Mouse (Mus musculus): Measurements from ENCODE around the gene C1qtnf4.

DNA sequence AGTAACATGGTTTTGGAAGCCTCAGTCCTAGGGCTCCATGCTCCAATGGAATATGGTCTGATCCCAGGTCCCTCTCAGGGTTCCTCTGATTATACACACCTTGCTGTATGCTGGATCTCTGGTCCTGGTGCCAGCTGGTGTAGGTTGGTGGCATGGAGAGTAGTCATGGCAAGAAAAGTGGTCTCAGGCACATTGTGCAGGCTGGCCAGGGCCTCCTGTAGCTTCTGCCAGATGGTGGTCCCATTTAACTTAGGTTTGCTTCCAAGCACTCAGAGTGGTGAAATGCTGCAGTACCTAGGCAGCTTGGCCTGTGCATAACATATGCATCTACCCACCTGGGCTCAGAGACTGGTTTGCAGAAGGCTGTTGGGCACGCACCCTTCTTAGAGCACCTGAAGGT lies 35.3 kb upstream of the C1qtnf4 start:
- TF ChIP-seq CTCF (IDR thresholded peaks at IDR 0.05; ENCODE audit: low read depth, low read length) (no peak), POLR2A (IDR thresholded peaks at IDR 0.05; ENCODE audit: borderline replicate concordance, low read depth, low read length) (no peak)

All from bone marrow macrophage, adult 2 months (primary cell).